Mouse (Mus musculus) 3T3-L1 (cell line): ENCODE measurements at regions not wholly inside any gene's neighbourhood (a gene's known extent, or its start where the extent isn't known, plus 50 kb on each side); places are given as distances from the start of the nearest gene placed in this dataset.
A peak's percentile ranks its signal among the peaks of the same experiment; 100 is the strongest.
"Not testable (repeated sequence)": the region's sequence is repeated elsewhere in the genome, so short reads cannot be mapped to it uniquely, and the experiment has no call there.

Experiments
- DNase-seq: peaks from one replicate; pipeline ENCODE4 v3.0.0-alpha.2; 2015; ENCODE audit warnings: low read depth, low spot score

DNA sequence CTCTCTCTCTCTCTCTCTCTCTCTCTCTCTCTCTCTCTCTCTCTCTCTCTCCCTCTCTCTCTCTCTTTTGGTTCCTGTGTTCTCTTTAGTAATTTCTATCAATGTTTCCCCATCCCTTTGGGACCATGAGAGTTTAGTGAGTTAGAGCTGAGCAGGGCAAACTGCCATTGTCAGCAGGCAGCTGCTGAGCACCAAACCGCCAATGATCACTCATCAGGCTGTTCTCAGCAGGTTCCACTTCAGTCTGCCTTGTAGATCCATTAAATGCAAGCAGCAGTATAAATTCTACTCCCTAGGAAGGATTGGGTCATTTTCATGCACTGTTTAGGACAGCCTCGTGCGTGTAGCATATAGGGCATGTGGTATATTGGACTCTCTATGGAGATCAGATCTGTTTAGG is 692.5 kb downstream of the Trib2 start:
- no peak for DNase-seq

DNA sequence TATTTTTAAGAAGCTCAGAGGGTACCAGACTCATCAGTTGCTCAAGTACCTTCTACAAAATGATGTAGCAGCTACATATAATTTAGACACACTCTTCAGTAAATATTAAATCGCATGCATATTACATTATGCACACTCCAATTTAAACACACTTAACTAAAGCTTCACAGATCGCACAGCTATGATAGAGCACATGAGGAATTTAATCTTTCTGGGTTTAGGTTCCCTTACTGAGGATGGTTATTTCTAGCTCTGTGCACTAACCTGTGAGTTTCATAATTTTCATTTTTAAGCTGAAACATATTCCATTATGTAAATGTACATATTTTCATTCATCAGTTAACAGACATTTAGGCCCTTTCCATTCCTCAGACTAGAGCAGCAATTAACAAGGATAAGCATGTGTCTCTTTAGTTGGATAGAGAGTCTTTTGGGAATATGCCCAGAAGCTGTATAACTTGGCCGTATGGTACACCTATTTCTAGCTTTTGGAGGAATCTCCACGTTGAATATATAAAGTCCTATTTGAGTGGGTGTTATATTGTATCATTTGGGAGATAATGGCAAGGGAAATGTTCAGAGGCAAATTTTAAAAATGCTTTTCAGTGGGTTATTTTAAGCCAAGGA is 694.0 kb downstream of the Trib2 start:
- no peak for DNase-seq

- DNase-seq: no peak
These were observed 701.2 kb downstream of the Trib2 start for GRCm38 (mm10) chr12:15115556-15115955.

DNA sequence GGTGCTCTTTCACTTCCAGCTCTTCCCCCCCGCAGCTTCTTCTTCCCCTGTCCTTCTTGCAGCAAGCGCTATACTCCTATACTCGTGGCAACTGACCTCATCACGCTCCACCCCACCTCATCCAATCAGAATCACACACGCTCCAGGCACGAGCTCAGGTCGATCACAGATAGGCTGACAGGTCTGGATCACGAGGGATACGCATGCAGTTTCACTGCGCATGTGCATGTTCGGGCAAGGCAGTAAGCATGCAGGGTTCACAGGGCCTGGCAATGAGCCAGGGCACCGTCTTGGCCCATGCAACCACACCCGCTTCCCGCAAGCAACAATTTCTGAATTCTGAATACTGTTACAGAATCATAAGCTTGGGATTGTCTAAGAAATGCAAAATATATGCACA is 701.9 kb downstream of the Trib2 start:
- DNase-seq: no peak

DNA sequence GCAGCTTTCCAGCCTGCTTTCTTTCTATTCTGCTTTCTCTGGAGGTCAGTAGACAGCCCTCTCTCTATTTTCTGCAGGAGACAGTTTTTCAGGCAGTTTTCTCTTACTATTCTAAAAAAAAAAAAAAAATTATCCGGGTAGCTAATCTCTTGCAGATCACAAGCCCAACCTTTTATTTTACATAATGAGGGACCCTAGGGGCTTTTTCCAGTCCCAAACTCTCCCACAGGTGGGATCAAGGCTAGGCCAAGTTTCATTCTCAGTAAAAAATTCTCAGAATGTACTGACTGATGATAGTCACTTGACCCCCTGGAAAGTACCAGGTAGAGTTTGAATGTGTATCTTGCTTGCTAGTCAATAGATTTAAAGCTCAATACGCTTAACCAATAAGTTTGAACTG is 705.7 kb downstream of the Trib2 start:
- no peak for DNase-seq

DNA sequence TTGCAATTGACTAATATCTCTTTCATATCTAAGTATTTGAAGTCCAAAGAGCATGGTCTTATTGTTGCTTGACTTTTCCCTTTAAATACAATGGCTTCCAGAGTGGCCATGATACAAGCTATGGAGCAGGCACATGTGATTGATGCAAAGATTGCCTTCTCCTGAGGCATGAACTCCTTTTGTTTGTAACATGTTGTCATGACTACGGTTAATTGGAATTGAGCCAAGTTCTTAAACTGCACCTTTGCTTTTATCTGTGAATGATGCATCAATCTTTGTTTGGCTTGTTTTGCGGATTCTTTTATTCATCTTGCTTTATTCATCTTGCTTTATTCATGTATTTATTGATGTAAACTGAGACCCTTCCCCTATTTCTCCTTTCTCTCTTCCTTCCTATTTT is 711.8 kb downstream of the Trib2 start:
- no peak for DNase-seq

DNA sequence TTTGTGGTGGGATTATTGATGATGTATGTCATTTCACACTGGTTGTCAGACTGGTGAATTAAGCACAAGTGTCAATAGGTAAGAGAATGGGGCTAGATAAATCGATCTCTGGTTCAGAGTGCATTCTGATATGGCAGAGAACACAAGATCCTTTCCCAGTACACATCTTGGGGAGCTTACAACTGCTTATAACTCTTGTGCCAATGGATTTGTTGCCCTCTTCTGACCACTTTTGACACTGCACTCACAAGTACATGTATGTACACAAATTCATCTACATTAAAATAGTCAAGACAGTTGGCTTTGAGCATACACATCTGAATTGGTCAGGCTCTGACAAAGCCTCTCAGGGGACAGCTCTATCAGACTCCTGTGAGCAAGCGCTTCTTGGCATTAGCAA is 738.1 kb downstream of the Trib2 start:
- DNase-seq: peak; percentile 44

DNA sequence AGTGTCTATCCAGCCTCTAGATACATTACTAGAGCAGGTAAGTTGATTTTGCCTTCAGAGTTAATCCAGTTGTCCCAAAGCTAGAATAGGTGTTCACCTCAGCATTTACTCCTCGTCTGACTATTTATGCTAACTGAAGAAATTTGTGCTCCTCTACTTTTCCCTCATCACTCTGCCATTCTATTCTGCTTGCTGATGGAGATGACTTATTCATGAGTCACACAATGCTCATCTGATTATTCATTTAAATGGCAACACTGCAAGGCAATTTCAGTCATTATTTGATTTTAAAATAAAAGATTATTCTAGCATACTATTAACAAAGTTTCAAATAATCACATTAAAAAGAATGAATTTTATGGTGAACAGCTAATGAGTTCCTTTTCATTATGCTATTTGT is 752.4 kb downstream of the Trib2 start:
- peak; percentile 4 for DNase-seq

GRCm38 (mm10) chr12:15051387-15051786 is 765.3 kb downstream of the Trib2 start:
- no peak for DNase-seq

- no peak for DNase-seq
These were observed 773.5 kb downstream of the Trib2 start for GRCm38 (mm10) chr12:15043264-15043663.

DNA sequence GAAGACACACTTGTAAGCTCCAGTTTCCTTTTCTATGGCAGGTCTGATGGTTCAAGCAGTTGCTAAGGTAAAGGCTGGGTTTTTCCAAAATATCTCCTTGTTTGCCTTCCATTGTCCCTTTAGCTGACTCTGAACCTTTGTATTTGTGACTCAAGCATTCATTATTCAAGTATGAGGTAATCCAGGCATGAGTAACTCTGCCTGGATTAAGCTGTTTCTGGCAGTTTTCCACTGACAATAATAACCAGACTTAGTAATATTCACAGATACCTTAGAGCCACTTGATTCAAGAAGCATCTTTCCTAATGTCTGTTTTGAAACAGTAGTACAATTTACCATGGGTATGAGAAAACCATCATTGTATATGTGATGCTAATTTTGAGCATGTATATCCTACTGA is 805.6 kb downstream of the Trib2 start:
- DNase-seq: peak; percentile 8

GRCm38 (mm10) chr12:15002401-15002800 is 814.3 kb downstream of the Trib2 start:
- DNase-seq: not testable (repeated sequence)
